Mouse (Mus musculus) neural tube, embryonic 11.5 days (tissue): Measurements from ENCODE around the gene Smagp. TPM values are rescaled to one million over a fixed set of nuclear protein-coding genes. Genes with fewer than 3 reads are reported as not detected.

Experiments used
- ATAC-seq: fragments of 200-750 bp; cut with Nextera tagmentation; 2 replicates; pipeline ENCODE4 v1.8.0; 2017; ENCODE audit warnings: moderate number of reproducible peaks, mild to moderate bottlenecking, moderate TSS enrichment, moderate library complexity; ENCODE audit not compliant: insufficient read depth, low FRiP score, low TSS enrichment
- DNase-seq: peaks from one replicate; pipeline ENCODE4 v3.0.0-alpha.2; 2015; ENCODE audit warnings: low spot score
- H3K27ac ChIP-seq: fragments of 300-500 bp; sonication (generic); 2 replicates; pipeline ENCODE4 v1.5.1; 2014; ENCODE audit warnings: low read depth, mild to moderate bottlenecking, low read length
- H3K27me3 ChIP-seq: fragments of 300-500 bp; sonication (generic); 2 replicates; pipeline ENCODE4 v1.6.1; 2014; ENCODE audit warnings: mild to moderate bottlenecking, low read length, mixed read lengths; ENCODE audit not compliant: control insufficient read depth, insufficient read depth
- H3K36me3 ChIP-seq: fragments of 300-500 bp; sonication (generic); 2 replicates; pipeline ENCODE4 v1.6.1; 2014; ENCODE audit warnings: mild to moderate bottlenecking, low read length, moderate library complexity, mixed read lengths; ENCODE audit not compliant: control insufficient read depth, insufficient read depth
- H3K4me1 ChIP-seq: fragments of 300-500 bp; sonication (generic); 2 replicates; pipeline ENCODE4 v1.6.1; 2014; ENCODE audit warnings: low read length, mixed read lengths; ENCODE audit not compliant: control insufficient read depth, insufficient read depth
- H3K4me2 ChIP-seq: fragments of 300-500 bp; sonication (generic); 2 replicates; pipeline ENCODE4 v1.6.1; 2014; ENCODE audit warnings: low read depth, mild to moderate bottlenecking, moderate library complexity
- H3K4me3 ChIP-seq: fragments of 300-500 bp; sonication (generic); 2 replicates; pipeline ENCODE4 v1.5.1; 2014; ENCODE audit warnings: low read depth, low read length
- H3K9ac ChIP-seq: fragments of 300-500 bp; sonication (generic); 2 replicates; pipeline ENCODE4 v1.6.1; 2014; ENCODE audit warnings: mild to moderate bottlenecking, low read length
- H3K9me3 ChIP-seq: fragments of 300-500 bp; sonication (generic); 2 replicates; pipeline ENCODE4 v1.6.1; 2016; ENCODE audit warnings: low read length; ENCODE audit not compliant: control insufficient read depth
- WGBS: fragments of 180-500 bp; shearing (Covaris S2); extraction: QIAGEN DNeasy Blood & Tissue Kit; methylation state at CpG from one replicate; pipeline ENCODE4 v1.1.7; 2014; 5-methylcytosine and 5-hydroxymethylcytosine counted together
- polyA plus RNA-seq: library from polyadenylated mRNA; unstranded; fragments of >200 nt; fragmentation: Nextera tagmentation; extraction: Ambion mirVana; gene quantifications from 2 replicates; pipeline ENCODE4 v1.2.1, GENCODE M21; 2014

Gene Smagp
- polyA plus RNA-seq, 1 experiment from 2014 or later, result 3.8 TPM

GRCm38 (mm10) chr15:100635851-100636645 lies 692 bp downstream of the Smagp start:
- Histone ChIP-seq H3K4me2 (peak overlapping the region; percentile 77), H3K27me3 (peaks cover 44% of the 10 kb centered on the region), H3K9me3 (no peaks in the 10 kb centered on the region), H3K27ac (no peak overlapping the region), H3K4me1 (peaks cover 11% of the 10 kb centered on the region), H3K4me3 (peak overlapping the region; percentile 44), H3K9ac (peak overlapping the region; percentile 1; the same call in 1 of the 2 replicates), H3K36me3 (no peaks in the 10 kb centered on the region)
- no peak for ATAC-seq
- no peak for DNase-seq
- 2% methylated on average over 38 of the region's 38 CpGs for WGBS

DNA sequence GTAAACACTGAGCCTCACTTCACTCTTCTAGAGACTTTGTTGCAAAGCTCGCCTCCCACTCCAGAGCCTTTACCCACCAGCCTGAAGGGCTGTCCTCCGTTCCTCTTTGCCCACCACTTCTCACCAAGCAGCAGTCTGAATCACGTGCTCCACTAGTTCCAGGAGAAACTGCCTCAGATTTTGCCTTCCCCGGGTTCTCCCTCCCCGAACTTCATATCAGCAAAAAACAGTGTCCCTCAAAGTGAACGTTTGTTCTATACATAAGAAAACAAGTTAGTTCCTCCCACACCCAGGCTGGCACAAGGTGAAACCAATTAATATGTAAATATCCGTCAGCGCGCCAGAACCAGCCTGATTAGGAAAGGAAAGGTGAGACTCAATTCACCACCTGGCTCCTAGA lies 1.5 kb downstream of the Smagp start:
- H3K4me1 ChIP-seq, result peaks cover 11% of the 10 kb centered on the region
- no peak overlapping the region for H3K27ac ChIP-seq
- 9% methylated on average over 9 of the region's 9 CpGs for WGBS
- no peaks in the 10 kb centered on the region for H3K36me3 ChIP-seq
- no peak overlapping the region for H3K4me2 ChIP-seq
- ATAC-seq (no peak), DNase-seq (no peak)
- H3K4me3 ChIP-seq, result no peak overlapping the region
- H3K9me3 ChIP-seq, result no peaks in the 10 kb centered on the region
- no peak overlapping the region for H3K9ac ChIP-seq
- peaks cover 44% of the 10 kb centered on the region for H3K27me3 ChIP-seq

DNA sequence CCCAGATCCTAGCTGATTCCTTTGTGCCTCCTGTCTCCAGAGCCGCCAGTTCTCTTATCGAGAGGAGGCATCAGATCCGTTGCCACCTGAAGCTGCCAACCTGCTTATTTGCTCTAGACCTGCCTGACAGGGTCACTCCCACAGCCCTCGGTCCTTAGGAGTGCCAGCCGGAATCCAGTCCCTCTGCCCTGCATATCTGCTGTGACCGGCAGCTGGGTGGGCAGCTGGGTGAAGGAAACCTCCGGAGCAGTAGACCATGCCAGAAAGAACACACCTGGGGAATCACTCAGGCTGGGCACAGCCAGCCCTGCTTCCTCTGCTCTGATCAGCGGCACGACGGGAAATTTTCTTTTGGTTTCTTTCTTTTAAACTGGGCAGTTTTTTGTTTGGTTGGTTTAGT lies 3.4 kb downstream of the Smagp start:
- no peak overlapping the region for H3K4me2 ChIP-seq
- no peak for ATAC-seq
- DNase-seq, result no peak
- no peak overlapping the region for H3K9ac ChIP-seq
- peaks cover 40% of the 10 kb centered on the region for H3K27me3 ChIP-seq
- H3K9me3 ChIP-seq, result no peaks in the 10 kb centered on the region
- no peak overlapping the region for H3K27ac ChIP-seq
- H3K36me3 ChIP-seq, result no peaks in the 10 kb centered on the region
- 86% methylated on average over 10 of the region's 10 CpGs for WGBS
- H3K4me3 ChIP-seq, result no peak overlapping the region
- peaks cover 11% of the 10 kb centered on the region for H3K4me1 ChIP-seq

GRCm38 (mm10) chr15:100632323-100632722 lies 4.4 kb downstream of the Smagp start:
- Histone ChIP-seq H3K27me3 (peaks cover 32% of the 10 kb centered on the region), H3K9ac (no peak overlapping the region), H3K4me3 (no peak overlapping the region), H3K36me3 (no peaks in the 10 kb centered on the region; the same call in 1 of the 2 replicates), H3K4me2 (no peak overlapping the region), H3K4me1 (peaks cover 11% of the 10 kb centered on the region), H3K9me3 (no peaks in the 10 kb centered on the region), H3K27ac (no peak overlapping the region)
- ATAC-seq, result no peak
- 94% methylated on average over 5 of the region's 5 CpGs for WGBS
- DNase-seq, result no peak

DNA sequence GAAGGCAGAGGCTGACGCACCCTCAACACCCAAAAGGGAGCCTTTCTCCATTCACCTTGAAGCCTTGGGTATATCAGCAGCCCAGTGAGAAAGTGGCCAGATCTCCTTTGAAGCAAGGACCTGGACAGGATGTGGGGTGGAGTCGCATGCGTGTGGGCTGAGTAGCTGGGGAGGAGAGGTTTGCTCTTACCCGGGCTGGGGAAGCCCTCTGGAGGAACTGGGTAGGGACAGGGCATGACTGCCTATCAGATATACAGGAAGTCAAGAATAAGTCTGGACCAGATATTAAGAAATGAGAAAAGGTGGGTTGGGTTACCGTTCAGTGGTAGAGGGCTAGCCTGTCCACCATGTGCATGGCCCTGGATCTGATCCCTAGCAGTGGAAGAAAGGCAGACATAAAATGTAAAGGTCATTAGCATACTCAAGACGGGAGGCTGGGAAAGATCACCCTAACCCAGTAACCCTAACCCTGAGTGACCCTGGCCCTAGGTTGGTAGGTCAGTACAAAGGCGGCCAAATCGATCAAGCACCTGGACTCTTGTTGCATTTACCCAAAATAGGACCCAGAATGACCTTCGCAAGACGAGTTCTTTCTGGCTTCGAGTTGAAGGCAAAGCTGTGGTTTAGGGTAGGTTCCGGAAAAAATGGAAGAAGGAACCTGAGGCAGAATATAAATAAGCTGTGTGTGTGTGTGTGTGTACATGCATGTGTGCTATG lies 5.1 kb downstream of the Smagp start:
- Histone ChIP-seq H3K4me2 (no peak overlapping the region), H3K27me3 (peaks cover 24% of the 10 kb centered on the region), H3K4me3 (no peak overlapping the region), H3K9ac (no peak overlapping the region), H3K9me3 (no peaks in the 10 kb centered on the region), H3K36me3 (no peaks in the 10 kb centered on the region; the same call in 1 of the 2 replicates), H3K4me1 (peaks cover 5% of the 10 kb centered on the region; the same call in 1 of the 2 replicates), H3K27ac (no peak overlapping the region)
- 84% methylated on average over 12 of the region's 12 CpGs for WGBS
- DNase-seq, result no peak
- ATAC-seq, result no peak

DNA sequence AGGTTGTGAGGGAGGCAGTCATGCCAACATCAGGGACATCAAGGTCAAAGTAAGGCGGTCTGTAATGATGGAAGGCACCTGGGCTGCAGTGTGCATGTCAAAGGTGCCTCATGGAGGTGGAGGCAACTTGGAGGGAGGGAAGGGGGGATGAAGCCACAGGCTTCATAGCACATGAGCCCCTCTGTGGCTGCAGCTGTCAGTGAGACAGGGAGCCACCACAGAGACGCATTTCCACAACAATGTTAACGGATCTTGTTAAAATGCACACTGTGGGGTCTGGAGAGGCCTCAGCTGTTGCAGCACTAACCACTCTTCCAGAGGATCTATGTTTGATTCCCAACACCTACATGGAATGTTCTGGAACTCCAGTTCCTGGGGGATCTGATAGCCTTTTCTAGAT lies 6.6 kb downstream of the Smagp start:
- H3K36me3 ChIP-seq, result no peaks in the 10 kb centered on the region; the same call in 1 of the 2 replicates
- WGBS, result 72% methylated on average over 3 of the region's 3 CpGs
- ATAC-seq, result no peak

GRCm38 (mm10) chr15:100628797-100629196 lies 7.9 kb downstream of the Smagp start:
- no peak for ATAC-seq
- Histone ChIP-seq H3K4me1 (no peaks in the 10 kb centered on the region), H3K9me3 (no peaks in the 10 kb centered on the region), H3K36me3 (no peaks in the 10 kb centered on the region; the same call in 1 of the 2 replicates), H3K4me2 (no peak overlapping the region), H3K27me3 (no peaks in the 10 kb centered on the region), H3K9ac (no peak overlapping the region), H3K27ac (no peak overlapping the region), H3K4me3 (no peak overlapping the region)
- no peak for DNase-seq
- 54% methylated on average over 7 of the region's 7 CpGs for WGBS

More for the DNA sequence above, 6.6 kb downstream of the Smagp start:
- Histone ChIP-seq H3K4me2 (no peak overlapping the region), H3K9ac (no peak overlapping the region), H3K27ac (no peak overlapping the region), H3K4me3 (no peak overlapping the region), H3K27me3 (peaks cover 10% of the 10 kb centered on the region), H3K4me1 (no peaks in the 10 kb centered on the region), H3K9me3 (no peaks in the 10 kb centered on the region)
- DNase-seq, result no peak

DNA sequence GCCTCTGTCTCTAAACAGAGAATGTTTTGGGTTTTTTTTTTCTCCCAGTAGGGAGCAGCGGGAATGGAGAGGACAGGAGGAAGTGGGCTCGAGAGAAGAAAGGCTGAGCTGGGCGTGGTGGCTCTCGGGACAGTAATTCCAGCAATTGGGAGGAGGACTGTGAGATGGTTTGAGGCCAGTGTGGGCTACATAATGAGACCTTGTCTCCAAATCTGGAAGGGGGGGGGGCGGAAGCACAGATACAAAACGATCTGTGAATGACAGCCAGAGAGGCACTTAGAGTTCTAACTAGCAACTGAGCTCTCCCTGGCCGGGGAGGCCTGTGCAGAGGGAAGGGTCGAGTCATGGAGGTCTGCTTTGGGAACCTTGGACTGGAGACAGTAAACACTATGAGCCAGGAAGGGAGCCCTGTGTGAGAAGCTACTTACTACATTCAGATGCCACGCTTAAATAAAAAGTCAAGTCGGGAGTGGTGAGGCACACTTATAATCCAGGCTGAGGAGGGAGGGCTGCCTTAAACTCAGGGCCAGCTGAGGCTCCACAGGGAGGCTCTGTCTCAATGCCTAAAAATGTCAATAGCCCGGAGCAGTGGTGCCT lies 8.9 kb downstream of the Smagp start:
- WGBS, result 6% methylated on average over 11 of the region's 11 CpGs
- no peaks in the 10 kb centered on the region for H3K4me1 ChIP-seq
- no peak overlapping the region for H3K4me3 ChIP-seq
- H3K27me3 ChIP-seq, result no peaks in the 10 kb centered on the region
- H3K4me2 ChIP-seq, result no peak overlapping the region
- DNase-seq (no peak), ATAC-seq (no peak)
- H3K9me3 ChIP-seq, result no peaks in the 10 kb centered on the region
- no peak overlapping the region for H3K9ac ChIP-seq
- H3K27ac ChIP-seq, result 0 out of 2 replicates have a peak overlapping the region, but pooled peaks have one; percentile 14
- no peaks in the 10 kb centered on the region; the same call in 1 of the 2 replicates for H3K36me3 ChIP-seq
